Mouse (Mus musculus): ENCODE data around the gene Slc16a11. TPM values are rescaled to one million over a fixed set of nuclear protein-coding genes. Genes with fewer than 3 reads are reported as not detected.

The Slc16a11 gene
- polyA plus RNA-seq (2014; fragmentation: Illumina TruSeq; extraction: RNeasy Lipid Tissue Mini Kit (QIAGEN cat#74804)): not detected

DNA sequence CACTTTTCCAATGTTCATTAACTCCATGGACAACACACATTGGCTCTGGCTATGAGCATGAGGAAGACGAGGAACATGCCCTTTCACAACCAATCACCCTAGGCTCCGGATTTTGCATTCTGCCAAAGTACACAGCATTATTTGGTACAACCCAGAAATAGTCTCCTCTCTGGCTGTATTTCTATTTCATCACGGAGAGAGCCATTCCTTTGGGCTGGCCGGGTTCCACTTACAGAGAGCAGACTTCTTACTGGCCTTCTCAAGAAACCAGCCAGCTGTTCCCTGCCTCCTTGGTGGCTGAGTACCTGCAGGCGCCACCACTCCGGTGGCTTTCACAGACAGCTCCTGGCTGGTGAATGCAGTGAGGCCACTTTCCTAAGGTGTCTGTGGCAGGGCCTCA, at the start of gene Slc16a11:
TSS of gene Slc16a11 (plus strand) at position 330 of the 400 bp plus-strand sequence.

DNA sequence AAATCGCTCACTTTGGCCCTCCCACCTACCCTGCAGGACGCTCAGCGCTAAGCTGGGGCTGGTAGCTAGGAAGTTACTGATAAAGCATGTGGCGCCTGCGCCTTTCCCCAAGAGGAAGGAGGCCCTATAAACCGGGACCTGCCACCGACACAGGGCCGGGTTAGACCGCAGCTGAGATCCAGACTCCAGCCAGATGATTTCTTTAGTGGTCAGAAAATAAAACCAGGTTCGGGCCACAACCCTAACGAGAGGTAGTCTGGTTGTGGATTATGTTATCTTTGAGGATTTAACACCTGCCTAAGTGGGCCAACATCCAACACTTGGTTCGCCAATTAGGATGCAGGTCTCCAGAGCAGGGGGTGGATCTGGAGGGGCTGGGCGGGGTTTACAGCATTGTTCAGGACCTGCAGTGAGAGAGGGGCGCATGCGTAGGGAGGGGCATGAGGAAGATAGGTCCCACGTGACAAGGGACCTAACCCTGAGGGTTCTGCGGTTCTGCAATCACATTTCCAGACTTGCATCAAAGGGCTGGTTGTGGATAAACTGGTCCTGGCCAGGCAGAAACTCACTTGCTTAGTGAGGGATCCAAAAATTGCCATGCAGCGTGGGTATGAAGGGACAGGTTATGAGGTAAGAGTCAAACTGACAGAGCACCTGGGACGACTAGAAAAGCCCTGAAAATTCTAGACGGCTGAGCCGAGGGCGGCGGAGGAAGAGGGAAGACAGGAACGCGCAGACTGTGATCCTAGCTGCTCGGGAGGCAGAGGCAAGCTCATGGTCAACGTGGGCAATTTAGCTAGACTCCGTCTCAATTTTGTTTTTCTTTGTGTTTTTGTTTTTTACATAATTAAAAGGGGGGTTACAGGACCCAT, 8.4 kb downstream of the Slc16a11 start, which contains the start of gene Slc16a13:
TSS of gene Slc16a13 (minus strand) at position 334 of the 872 bp plus-strand sequence.

DNA sequence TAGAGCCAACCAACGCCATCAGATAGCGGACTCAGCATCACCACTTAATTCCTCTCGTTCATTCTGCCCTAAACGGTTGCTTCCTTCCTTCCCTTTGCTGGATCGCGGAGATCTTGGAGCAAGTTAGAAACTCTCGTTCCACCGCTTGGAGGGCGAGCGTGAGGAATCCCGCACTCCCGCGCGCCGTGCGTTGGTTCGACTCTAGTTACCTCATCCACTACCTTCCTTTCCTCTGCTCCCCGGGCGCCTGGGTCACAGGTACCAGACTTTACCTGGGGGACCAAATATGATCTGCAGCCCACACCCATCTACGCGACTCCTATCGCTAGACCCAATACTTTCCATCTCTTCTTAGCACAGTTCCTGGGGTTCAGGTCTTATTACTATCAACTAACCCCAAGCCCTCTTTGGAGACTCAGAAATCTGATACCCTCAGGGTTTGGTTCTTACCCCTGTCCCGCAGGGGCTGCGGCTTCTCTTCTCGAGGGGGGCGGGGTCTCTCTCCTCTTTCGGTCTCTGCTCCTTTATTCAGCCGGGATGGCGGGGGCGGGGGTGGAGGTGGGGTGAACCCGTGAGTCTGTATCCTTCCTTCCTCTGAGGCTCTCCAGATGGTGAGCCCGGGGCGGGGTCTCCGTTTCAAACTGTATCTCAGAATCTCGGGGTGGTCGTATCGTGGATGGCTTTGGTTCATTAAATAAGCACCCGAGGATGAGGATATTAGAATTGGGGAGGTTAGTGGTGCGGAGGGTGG, 16.9 kb downstream of the Slc16a11 start, which contains the start of gene Bcl6b:
TSS of gene Bcl6b (minus strand) at position 539 of the 751 bp plus-strand sequence.

GRCm38 (mm10) chr11:70237457-70238167, 25.1 kb downstream of the Slc16a11 start, which contains the start of gene 0610010K14Rik:
Gene 0610010K14Rik, minus strand, starts transcription at chr11:70237914.

GRCm38 (mm10) chr11:70239541-70240279, 27.2 kb downstream of the Slc16a11 start, which contains the start of the genes Gm21988 and Rnasek:
Gene Gm21988, minus strand, starts transcription at chr11:70239830.
Gene Rnasek, minus strand, starts transcription at chr11:70239842.

GRCm38 (mm10) chr11:70254931-70255531, 42.5 kb downstream of the Slc16a11 start, which contains the start of gene Alox12:
Gene Alox12, minus strand, starts transcription at chr11:70255353.

Other genes starting within 250 kb of the Slc16a11 start
- gene Cldn7, start 248.0 kb upstream of the Slc16a11 start, polyA plus RNA-seq (2014; fragmentation: Illumina TruSeq; extraction: RNeasy Lipid Tissue Mini Kit (QIAGEN cat#74804)): 2.6 TPM
- 63.2 TPM for gene Ctdnep1, start 231.6 kb upstream of the Slc16a11 start, polyA plus RNA-seq (2014; fragmentation: Illumina TruSeq; extraction: RNeasy Lipid Tissue Mini Kit (QIAGEN cat#74804))
- 5.8 TPM for gene Elp5, start 230.2 kb upstream of the Slc16a11 start, polyA plus RNA-seq (2014; fragmentation: Illumina TruSeq; extraction: RNeasy Lipid Tissue Mini Kit (QIAGEN cat#74804))
- 449 TPM for gene Gabarap, start 221.6 kb upstream of the Slc16a11 start, polyA plus RNA-seq (2014; fragmentation: Illumina TruSeq; extraction: RNeasy Lipid Tissue Mini Kit (QIAGEN cat#74804))
- 24.2 TPM for gene Phf23, start 217.0 kb upstream of the Slc16a11 start, polyA plus RNA-seq (2014; fragmentation: Illumina TruSeq; extraction: RNeasy Lipid Tissue Mini Kit (QIAGEN cat#74804))
- 1.8 TPM for gene Dvl2, start 212.2 kb upstream of the Slc16a11 start, polyA plus RNA-seq (2014; fragmentation: Illumina TruSeq; extraction: RNeasy Lipid Tissue Mini Kit (QIAGEN cat#74804))
- gene Acadvl, start 197.3 kb upstream of the Slc16a11 start, polyA plus RNA-seq (2014; fragmentation: Illumina TruSeq; extraction: RNeasy Lipid Tissue Mini Kit (QIAGEN cat#74804)): 5.8 TPM
- gene Dlg4, start 195.8 kb upstream of the Slc16a11 start, polyA plus RNA-seq (2014; fragmentation: Illumina TruSeq; extraction: RNeasy Lipid Tissue Mini Kit (QIAGEN cat#74804)): 1.7 TPM
- gene Asgr1, start 158.7 kb upstream of the Slc16a11 start, polyA plus RNA-seq (2014; fragmentation: Illumina TruSeq; extraction: RNeasy Lipid Tissue Mini Kit (QIAGEN cat#74804)): not detected
- gene Asgr2, start 120.1 kb upstream of the Slc16a11 start, polyA plus RNA-seq (2014; fragmentation: Illumina TruSeq; extraction: RNeasy Lipid Tissue Mini Kit (QIAGEN cat#74804)): 0.80 TPM
- gene Mgl2, start 82.4 kb upstream of the Slc16a11 start, polyA plus RNA-seq (2014; fragmentation: Illumina TruSeq; extraction: RNeasy Lipid Tissue Mini Kit (QIAGEN cat#74804)): 21.9 TPM
- gene Clec10a, start 56.6 kb upstream of the Slc16a11 start, polyA plus RNA-seq (2014; fragmentation: Illumina TruSeq; extraction: RNeasy Lipid Tissue Mini Kit (QIAGEN cat#74804)): 3.7 TPM
- gene Slc16a13, start 8.3 kb downstream of the Slc16a11 start, polyA plus RNA-seq (2014; fragmentation: Illumina TruSeq; extraction: RNeasy Lipid Tissue Mini Kit (QIAGEN cat#74804)): 3.1 TPM
- 7.3 TPM for gene Bcl6b, start 17.0 kb downstream of the Slc16a11 start, polyA plus RNA-seq (2014; fragmentation: Illumina TruSeq; extraction: RNeasy Lipid Tissue Mini Kit (QIAGEN cat#74804))
- 2.4 TPM for gene 0610010K14Rik, start 25.2 kb downstream of the Slc16a11 start, polyA plus RNA-seq (2014; fragmentation: Illumina TruSeq; extraction: RNeasy Lipid Tissue Mini Kit (QIAGEN cat#74804))
- 0.37 TPM for gene Gm21988, start 27.1 kb downstream of the Slc16a11 start, polyA plus RNA-seq (2014; fragmentation: Illumina TruSeq; extraction: RNeasy Lipid Tissue Mini Kit (QIAGEN cat#74804))
- gene Rnasek, start 27.1 kb downstream of the Slc16a11 start, polyA plus RNA-seq (2014; fragmentation: Illumina TruSeq; extraction: RNeasy Lipid Tissue Mini Kit (QIAGEN cat#74804)): 25.1 TPM
- gene Alox12, start 42.6 kb downstream of the Slc16a11 start, polyA plus RNA-seq (2014; fragmentation: Illumina TruSeq; extraction: RNeasy Lipid Tissue Mini Kit (QIAGEN cat#74804)): 2.5 TPM
- 2.4 TPM for gene Alox12e, start 109.9 kb downstream of the Slc16a11 start, polyA plus RNA-seq (2014; fragmentation: Illumina TruSeq; extraction: RNeasy Lipid Tissue Mini Kit (QIAGEN cat#74804))
- 13.4 TPM for gene Alox15, start 139.3 kb downstream of the Slc16a11 start, polyA plus RNA-seq (2014; fragmentation: Illumina TruSeq; extraction: RNeasy Lipid Tissue Mini Kit (QIAGEN cat#74804))
- 21.0 TPM for gene Pelp1, start 197.3 kb downstream of the Slc16a11 start, polyA plus RNA-seq (2014; fragmentation: Illumina TruSeq; extraction: RNeasy Lipid Tissue Mini Kit (QIAGEN cat#74804))
- 0.91 TPM for gene Arrb2, start 219.9 kb downstream of the Slc16a11 start, polyA plus RNA-seq (2014; fragmentation: Illumina TruSeq; extraction: RNeasy Lipid Tissue Mini Kit (QIAGEN cat#74804))
- 7.2 TPM for gene Med11, start 239.2 kb downstream of the Slc16a11 start, polyA plus RNA-seq (2014; fragmentation: Illumina TruSeq; extraction: RNeasy Lipid Tissue Mini Kit (QIAGEN cat#74804))
- 0.31 TPM for gene Zmynd15, start 246.7 kb downstream of the Slc16a11 start, polyA plus RNA-seq (2014; fragmentation: Illumina TruSeq; extraction: RNeasy Lipid Tissue Mini Kit (QIAGEN cat#74804))
- 14.6 TPM for gene Cxcl16, start 247.2 kb downstream of the Slc16a11 start, polyA plus RNA-seq (2014; fragmentation: Illumina TruSeq; extraction: RNeasy Lipid Tissue Mini Kit (QIAGEN cat#74804))